Mouse (Mus musculus): ENCODE measurements around the gene Mnd1.

- TF ChIP-seq CTCF (IDR thresholded peaks at IDR 0.05; ENCODE audit: low read depth) (no peak), EP300 (IDR thresholded peaks at IDR 0.05; ENCODE audit: low read depth) (no peak)
Observed at GRCm38 (mm10) chr3:84075516-84075915, 80.1 kb downstream of the Mnd1 start.
